Mouse (Mus musculus) kidney, embryonic 16.5 days (tissue): Measurements from ENCODE around the gene Srsf9. TPM values are rescaled to one million over a fixed set of nuclear protein-coding genes. Genes with fewer than 3 reads are reported as not detected.

Source experiments
- ATAC-seq: fragments of 200-750 bp; cut with Nextera tagmentation; 2 replicates; pipeline ENCODE4 v1.8.0; 2017; ENCODE audit warnings: moderate TSS enrichment; ENCODE audit not compliant: low FRiP score, low TSS enrichment
- H3K27ac ChIP-seq: fragments of 300-500 bp; sonication (generic); 2 replicates; pipeline ENCODE4 v1.5.1; 2014; ENCODE audit warnings: low read length
- H3K27me3 ChIP-seq: fragments of 300-500 bp; sonication (generic); 2 replicates; pipeline ENCODE4 v1.6.1; 2014; ENCODE audit warnings: low read length, control low read depth, mixed read lengths; ENCODE audit not compliant: insufficient read depth
- H3K36me3 ChIP-seq: fragments of 300-500 bp; sonication (generic); 2 replicates; pipeline ENCODE4 v1.6.1; 2014; ENCODE audit warnings: low read length, control low read depth, mixed read lengths; ENCODE audit not compliant: insufficient read depth
- H3K4me1 ChIP-seq: fragments of 300-500 bp; sonication (generic); 2 replicates; pipeline ENCODE4 v1.6.1; 2014; ENCODE audit warnings: low read length, control low read depth, mixed read lengths; ENCODE audit not compliant: insufficient read depth
- H3K4me2 ChIP-seq: fragments of 300-500 bp; sonication (generic); replicated peaks from 2 replicates; pipeline ENCODE4 v1.6.1; 2014; ENCODE audit warnings: low read depth, low read length
- H3K4me3 ChIP-seq: fragments of 300-500 bp; sonication (generic); 2 replicates; pipeline ENCODE4 v1.5.1; 2014; ENCODE audit warnings: mild to moderate bottlenecking, low read length
- H3K9ac ChIP-seq: fragments of 300-500 bp; sonication (generic); replicated peaks from 2 replicates; pipeline ENCODE4 v1.6.1; 2014; ENCODE audit warnings: low read length
- H3K9me3 ChIP-seq: fragments of 300-500 bp; sonication (generic); 2 replicates; pipeline ENCODE4 v1.6.1; 2016; ENCODE audit warnings: low read length, control low read depth
- WGBS: fragments of 180-500 bp; shearing (Covaris S2); extraction: QIAGEN DNeasy Blood & Tissue Kit; methylation state at CpG from one replicate; pipeline ENCODE4 v1.1.7; 2014; 5-methylcytosine and 5-hydroxymethylcytosine counted together
- polyA plus RNA-seq: library from polyadenylated mRNA; unstranded; fragments of >200 nt; fragmentation: Nextera tagmentation; extraction: Ambion mirVana; gene quantifications from 2 replicates; pipeline ENCODE4 v1.2.1, GENCODE M21; 2015

The Srsf9 gene
- polyA plus RNA-seq, 1 experiment from 2014 or later: 258 TPM

DNA sequence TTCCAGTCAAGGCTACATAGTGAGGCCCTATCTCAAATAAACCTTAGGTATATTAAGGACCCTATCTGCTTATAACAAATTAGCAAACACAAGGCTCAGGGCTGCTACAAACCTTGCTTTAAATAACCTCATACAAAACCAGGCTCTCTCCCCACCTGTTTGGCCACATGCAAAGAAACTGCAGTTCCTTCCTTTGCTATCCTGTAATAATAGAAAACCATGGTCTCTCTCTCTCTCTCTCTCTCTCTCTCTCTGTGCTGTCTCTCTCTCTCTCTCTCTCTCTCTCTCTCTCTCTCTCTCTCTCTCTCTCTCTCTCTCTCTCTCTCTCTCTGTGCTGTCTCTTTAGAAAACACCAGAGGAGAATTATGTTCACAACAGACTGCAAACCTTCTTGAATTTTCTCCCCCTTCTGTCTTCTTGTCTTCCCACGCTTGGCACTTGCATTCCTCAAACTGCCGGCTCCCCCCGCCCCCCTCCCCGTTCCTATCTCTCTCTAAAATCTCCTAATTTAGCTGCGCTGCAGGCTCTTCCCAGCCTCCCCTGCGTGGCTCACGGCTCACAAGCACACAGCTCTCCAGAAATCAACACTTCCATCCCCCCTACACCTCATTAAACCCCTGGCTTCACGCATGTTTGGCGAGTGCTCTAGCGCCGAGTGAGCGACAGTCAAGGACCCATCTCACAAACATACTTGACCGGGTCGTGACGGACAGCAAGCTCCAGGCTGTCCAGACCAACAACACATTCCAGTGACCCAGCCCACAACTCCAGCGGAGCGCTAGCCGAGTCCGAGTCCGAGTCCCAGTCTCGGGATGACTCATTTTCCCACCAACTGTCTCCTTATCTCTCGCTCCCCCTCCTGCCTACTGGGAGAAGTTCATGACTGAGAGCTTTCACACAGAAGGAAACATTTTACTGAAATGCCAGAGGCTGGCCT lies 7.7 kb upstream of the Srsf9 start:
- peak overlapping the region; percentile 91 for H3K27ac ChIP-seq
- WGBS: under 1% methylated on average over 22 of the region's 22 CpGs
- peaks cover 32% of the 10 kb centered on the region for H3K4me1 ChIP-seq
- H3K9me3 ChIP-seq: no peaks in the 10 kb centered on the region
- peak; percentile 86 for ATAC-seq
- H3K4me3 ChIP-seq: peak overlapping the region; percentile 49
- H3K9ac ChIP-seq: peak overlapping the region; percentile 64
- H3K27me3 ChIP-seq: no peaks in the 10 kb centered on the region
- no peaks in the 10 kb centered on the region for H3K36me3 ChIP-seq
- peak overlapping the region; percentile 82 for H3K4me2 ChIP-seq

DNA sequence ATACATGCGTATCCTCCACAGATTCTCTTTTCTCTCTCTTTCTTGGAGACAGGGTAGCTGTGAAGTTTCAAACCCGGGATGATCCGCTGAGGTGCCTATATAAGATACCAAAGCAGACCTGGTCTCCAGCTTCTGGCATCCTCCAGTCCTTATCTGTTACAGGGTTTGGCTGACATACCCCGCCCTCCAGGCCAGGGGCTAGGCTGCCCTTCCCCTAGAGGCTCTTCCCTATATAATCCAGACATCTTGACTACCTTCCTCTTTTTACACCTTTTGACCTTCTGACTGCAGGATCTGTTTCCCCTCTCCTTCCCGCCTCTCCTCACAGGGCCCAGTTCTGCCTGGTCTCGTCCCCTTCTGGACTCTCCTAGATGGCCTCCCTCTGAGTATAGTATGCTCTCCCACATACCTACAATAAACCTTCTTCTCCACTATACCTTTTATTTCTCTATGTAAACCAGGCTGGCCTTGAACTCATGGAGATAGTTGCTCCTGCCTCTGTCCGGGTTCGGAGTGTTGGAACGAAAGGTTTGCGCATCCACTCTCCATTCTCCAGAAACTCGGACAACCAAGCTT lies 633 bp upstream of the Srsf9 start:
- ATAC-seq: peak; percentile 40; the same call in 1 of the 2 replicates
- H3K27me3 ChIP-seq: no peaks in the 10 kb centered on the region
- H3K27ac ChIP-seq: peak overlapping the region; percentile 69
- H3K9ac ChIP-seq: peak overlapping the region; percentile 96
- 25% methylated on average over 11 of the region's 11 CpGs for WGBS
- peak overlapping the region; percentile 82 for H3K4me3 ChIP-seq
- H3K9me3 ChIP-seq: no peaks in the 10 kb centered on the region
- peaks cover 25% of the 10 kb centered on the region for H3K4me1 ChIP-seq
- peak overlapping the region; percentile 81 for H3K4me2 ChIP-seq
- peaks cover 16% of the 10 kb centered on the region for H3K36me3 ChIP-seq

DNA sequence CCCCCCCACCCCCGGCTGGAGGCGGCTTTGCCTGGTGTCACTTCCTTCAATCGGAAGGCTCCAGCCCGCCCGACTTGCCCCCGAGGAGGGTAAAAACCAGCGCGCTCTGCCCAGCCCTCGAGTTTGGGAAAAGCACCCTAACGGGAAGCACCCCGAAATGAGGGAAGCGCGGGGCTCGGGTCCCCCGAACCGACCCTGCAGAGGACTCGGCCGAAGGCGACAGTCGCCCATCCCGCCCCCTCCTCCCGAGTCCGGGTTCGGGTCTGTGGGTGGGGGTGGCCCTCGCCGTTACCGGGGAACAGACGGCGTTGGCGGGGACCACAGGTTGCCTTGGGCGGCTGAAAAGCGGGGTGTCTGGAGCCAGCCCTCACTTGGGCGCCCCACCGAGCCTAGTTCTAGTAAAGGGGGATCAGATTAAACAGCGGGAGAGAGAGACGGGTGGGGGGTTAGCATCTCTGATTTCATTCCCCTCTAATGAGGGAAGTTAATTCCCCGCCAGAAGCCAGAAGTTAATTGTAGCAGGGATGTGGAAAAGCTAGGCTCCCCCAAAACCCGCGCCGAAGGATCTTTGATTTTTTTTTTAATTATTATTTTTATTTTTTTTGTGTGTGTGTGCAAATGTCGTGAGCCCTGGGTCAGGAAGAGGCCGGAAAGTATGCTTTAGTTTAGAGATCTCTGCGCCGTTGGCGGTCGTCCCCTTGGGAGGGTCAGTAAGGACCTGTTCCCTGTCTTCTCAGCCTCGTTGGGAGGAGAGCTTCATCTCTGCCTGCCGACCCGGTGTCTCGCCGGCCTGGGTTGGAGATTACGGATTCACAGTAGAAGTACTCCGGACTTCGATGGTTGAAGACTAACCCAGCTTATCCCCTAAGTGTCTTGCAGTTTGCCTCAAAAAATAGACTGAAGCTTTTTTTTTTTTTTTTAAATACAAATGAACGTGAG lies 902 bp downstream of the Srsf9 start:
- H3K27ac ChIP-seq: peak overlapping the region; percentile 93
- peak overlapping the region; percentile 81 for H3K4me2 ChIP-seq
- H3K9me3 ChIP-seq: no peaks in the 10 kb centered on the region
- H3K4me1 ChIP-seq: peaks cover 25% of the 10 kb centered on the region
- peaks cover 31% of the 10 kb centered on the region for H3K36me3 ChIP-seq
- H3K4me3 ChIP-seq: peak overlapping the region; percentile 82
- WGBS: under 1% methylated on average over 52 of the region's 55 CpGs
- peak; percentile 26; the same call in 1 of the 2 replicates for ATAC-seq
- H3K9ac ChIP-seq: peak overlapping the region; percentile 96
- no peaks in the 10 kb centered on the region for H3K27me3 ChIP-seq

DNA sequence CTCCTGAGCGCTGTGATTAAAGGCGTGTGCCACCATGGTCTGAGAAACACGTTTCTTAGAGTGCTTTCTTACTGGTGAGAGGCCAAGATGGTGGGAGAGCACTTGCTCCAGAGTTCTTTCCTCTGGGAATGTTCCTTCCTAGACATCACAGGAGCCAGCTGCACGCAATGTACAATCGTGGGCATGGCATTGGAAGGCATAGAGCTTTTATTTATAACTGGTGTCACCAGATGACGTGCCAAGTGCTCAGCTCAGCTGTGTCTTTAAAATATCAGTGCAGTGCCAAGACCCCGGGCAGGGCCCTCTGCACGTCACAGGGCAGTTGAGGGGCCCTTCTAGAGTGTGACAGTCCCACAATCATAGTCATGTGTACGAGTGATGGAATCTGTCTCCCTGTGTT lies 4.0 kb downstream of the Srsf9 start:
- Histone ChIP-seq H3K4me3 (no peak overlapping the region), H3K9ac (no peak overlapping the region), H3K27me3 (no peaks in the 10 kb centered on the region), H3K4me1 (peaks cover 22% of the 10 kb centered on the region), H3K27ac (no peak overlapping the region), H3K36me3 (peaks cover 58% of the 10 kb centered on the region), H3K9me3 (no peaks in the 10 kb centered on the region), H3K4me2 (no peak overlapping the region)
- WGBS: 86% methylated on average over 9 of the region's 9 CpGs
- ATAC-seq: no peak

DNA sequence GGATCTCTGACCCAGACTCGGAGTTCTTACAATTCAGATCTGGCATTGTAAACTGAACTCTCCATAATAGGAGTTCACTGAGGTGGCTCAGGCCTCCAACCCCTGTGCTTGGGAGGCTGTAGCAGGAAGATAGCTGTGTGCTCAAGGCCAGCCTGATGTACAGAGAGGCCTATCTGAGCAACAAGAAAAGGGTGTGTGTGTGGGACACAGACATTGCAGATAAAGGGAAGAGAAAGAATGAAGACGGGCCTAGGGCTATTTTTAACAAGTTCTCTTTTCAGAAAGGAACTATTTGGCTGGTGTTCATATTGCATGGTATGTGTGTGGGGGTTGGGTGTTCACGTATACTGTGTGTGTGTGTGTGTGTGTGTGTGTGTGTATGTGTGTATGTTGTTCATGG lies 6.6 kb downstream of the Srsf9 start:
- H3K9ac ChIP-seq: no peak overlapping the region
- WGBS: 91% methylated on average over 3 of the region's 3 CpGs
- H3K4me3 ChIP-seq: no peak overlapping the region
- ATAC-seq: no peak
- no peak overlapping the region for H3K4me2 ChIP-seq
- H3K36me3 ChIP-seq: peaks cover 64% of the 10 kb centered on the region
- no peaks in the 10 kb centered on the region for H3K9me3 ChIP-seq
- no peaks in the 10 kb centered on the region for H3K27me3 ChIP-seq
- no peak overlapping the region for H3K27ac ChIP-seq
- H3K4me1 ChIP-seq: peaks cover 13% of the 10 kb centered on the region

DNA sequence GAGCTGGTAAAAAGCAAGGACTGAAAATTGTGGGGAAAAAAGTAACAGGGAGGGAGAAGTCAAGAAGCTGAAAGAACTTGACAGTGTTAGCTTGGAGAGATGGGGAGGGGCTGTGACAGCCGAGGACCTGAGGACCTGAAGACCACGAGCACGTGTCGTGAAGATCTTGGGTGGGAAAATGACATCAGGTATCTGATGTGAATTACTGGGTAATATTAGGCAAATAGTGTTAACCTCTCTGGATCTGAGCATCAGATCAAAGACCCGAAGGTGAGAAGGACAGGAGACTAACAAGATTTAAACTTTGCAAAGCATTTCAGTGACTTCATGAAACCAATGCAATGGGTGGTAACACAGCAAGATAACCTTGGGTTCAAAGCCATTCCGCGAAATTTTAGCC lies 13.0 kb downstream of the Srsf9 start:
- no peak for ATAC-seq
- Histone ChIP-seq H3K9ac (peak overlapping the region; percentile 91; the same call in 1 of the 2 replicates), H3K27me3 (no peaks in the 10 kb centered on the region), H3K4me3 (peak overlapping the region; percentile 93), H3K4me1 (peaks cover 13% of the 10 kb centered on the region), H3K27ac (no peak overlapping the region), H3K36me3 (peaks cover 41% of the 10 kb centered on the region), H3K4me2 (peak overlapping the region; percentile 77), H3K9me3 (no peaks in the 10 kb centered on the region)
- WGBS: 24% methylated on average over 7 of the region's 7 CpGs

DNA sequence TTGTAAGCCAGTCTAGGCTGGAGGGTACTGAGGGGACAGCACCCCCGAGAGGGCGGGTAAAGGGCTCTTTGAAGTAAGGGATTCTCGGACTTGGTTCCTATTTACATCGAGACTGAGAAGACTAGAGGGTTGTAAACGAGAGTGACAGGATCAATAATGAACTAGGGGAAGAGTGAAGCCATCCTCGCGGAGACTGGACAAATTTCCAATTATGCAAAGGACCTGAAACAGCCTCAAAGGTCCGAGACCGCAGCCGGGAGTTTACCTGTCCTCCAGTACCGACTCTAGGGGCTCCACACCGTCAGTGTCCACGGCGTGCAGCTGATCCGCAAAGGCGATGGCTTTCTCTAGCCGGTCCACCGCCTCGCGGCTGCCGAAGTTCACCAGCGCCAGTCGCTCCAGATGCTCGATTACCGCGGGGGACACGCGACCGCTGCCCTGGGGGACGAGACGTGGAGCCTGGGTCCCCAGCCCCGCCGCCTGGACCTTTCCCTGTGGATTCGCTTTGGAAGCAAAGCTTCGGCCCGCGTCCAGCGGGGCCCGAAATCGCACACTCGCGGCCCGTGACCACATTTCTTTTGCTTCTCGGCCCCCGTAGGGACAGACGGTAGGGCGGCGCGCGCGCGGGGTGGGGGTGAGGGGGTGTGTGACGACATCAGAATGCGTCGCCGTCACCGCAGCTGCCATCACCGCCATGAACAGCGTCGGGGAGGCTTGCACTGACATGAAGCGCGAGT lies 13.8 kb downstream of the Srsf9 start, which contains the start of the genes Gatc and Triap1:
TSS of gene Gatc (minus strand) at position 602 of the 737 bp plus-strand sequence.
TSS of gene Triap1 (plus strand) at position 649 of the 737 bp plus-strand sequence.
- no peaks in the 10 kb centered on the region for H3K27me3 ChIP-seq
- no peaks in the 10 kb centered on the region for H3K9me3 ChIP-seq
- ATAC-seq: peak; percentile 91
- peak within 1 kb of the TSS; percentile 88 for H3K27ac ChIP-seq
- peaks cover 41% of the 10 kb centered on the region for H3K36me3 ChIP-seq
- under 1% methylated on average over 62 of the region's 62 CpGs for WGBS
- peak within 1 kb of the TSS; percentile 93 for H3K4me3 ChIP-seq
- peak within 1 kb of the TSS; percentile 77 for H3K4me2 ChIP-seq
- H3K9ac ChIP-seq: peak within 1 kb of the TSS; percentile 91
- H3K4me1 ChIP-seq: peaks cover 13% of the 10 kb centered on the region

DNA sequence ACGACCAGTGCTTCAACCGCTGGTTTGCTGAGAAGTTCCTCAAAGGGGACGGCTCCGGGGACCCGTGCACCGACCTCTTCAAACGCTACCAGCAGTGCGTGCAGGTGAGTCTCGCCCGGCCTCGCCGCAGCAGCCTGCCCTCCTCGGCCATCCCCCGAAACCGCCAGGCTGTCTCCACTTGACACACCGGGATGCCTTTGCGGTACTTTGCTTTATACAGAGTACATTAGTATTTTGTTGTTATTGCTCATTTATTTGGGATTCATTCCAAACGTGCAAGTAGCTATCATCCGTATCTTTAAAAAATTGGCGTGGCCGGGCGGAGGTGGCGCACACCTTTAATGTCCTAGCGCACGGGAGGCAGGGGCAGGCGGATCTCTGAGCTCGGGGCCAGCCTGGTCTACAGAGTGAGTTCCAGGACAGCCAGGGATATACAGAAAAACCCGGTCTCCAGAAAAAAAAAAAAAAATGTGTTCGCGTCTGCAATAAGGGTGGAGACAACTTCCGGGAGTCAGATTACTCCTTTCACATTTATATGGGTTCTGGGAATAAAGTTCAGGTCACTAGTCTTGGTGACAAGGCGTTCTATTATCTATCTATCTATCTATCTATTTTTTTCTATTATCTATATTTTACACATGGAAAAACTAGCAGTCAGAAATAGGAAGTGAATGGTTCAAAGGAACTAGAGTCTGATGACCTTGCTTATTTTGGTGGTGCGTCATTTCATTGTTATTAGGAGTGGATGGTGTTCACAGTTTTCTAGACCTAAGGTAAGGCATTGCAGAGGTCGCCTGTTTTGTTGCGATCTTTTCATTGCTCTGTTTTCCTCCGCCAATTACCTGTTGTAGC lies 14.6 kb downstream of the Srsf9 start:
- Histone ChIP-seq H3K9me3 (no peaks in the 10 kb centered on the region), H3K4me1 (peaks cover 13% of the 10 kb centered on the region), H3K9ac (peak overlapping the region; percentile 91), H3K4me2 (peak overlapping the region; percentile 77), H3K4me3 (peak overlapping the region; percentile 93), H3K36me3 (peaks cover 37% of the 10 kb centered on the region), H3K27ac (no peak overlapping the region), H3K27me3 (no peaks in the 10 kb centered on the region)
- 10% methylated on average over 36 of the region's 36 CpGs for WGBS
- no peak for ATAC-seq
